Mouse (Mus musculus) liver, embryonic 14.5 days (tissue): ENCODE results near the gene Senp1. TPM values are rescaled to one million over a fixed set of nuclear protein-coding genes. Genes with fewer than 3 reads are reported as not detected.
A peak's percentile ranks its signal among the peaks of the same experiment; 100 is the strongest.

Experiments used
- ATAC-seq: fragments of 200-750 bp; cut with Nextera tagmentation; 2 replicates; pipeline ENCODE4 v1.8.0; 2017; ENCODE audit warnings: moderate number of reproducible peaks, mild to moderate bottlenecking, moderate library complexity; ENCODE audit not compliant: insufficient read depth
- DNase-seq, 3 experiments: peaks; one replicate each; pipeline ENCODE4 v3.0.0-alpha.2; 2012 to 2013; ENCODE audit warnings: low read depth in 3 of 3, low spot score in 3 of 3
- H3K27ac ChIP-seq: fragments of 300-500 bp; sonication (generic); 2 replicates; pipeline ENCODE4 v1.5.1; 2014; ENCODE audit warnings: moderate library complexity, mild to moderate bottlenecking, control low read depth, inconsistent platforms
- H3K27me3 ChIP-seq: fragments of 300-500 bp; sonication (generic); 2 replicates; pipeline ENCODE4 v1.6.1; 2014; ENCODE audit warnings: mild to moderate bottlenecking, low read length, moderate library complexity; ENCODE audit not compliant: control insufficient read depth, insufficient read depth
- H3K36me3 ChIP-seq: fragments of 300-500 bp; sonication (generic); replicated peaks from 2 replicates; pipeline ENCODE4 v1.6.1; 2014; ENCODE audit warnings: low read depth; ENCODE audit not compliant: control insufficient read depth, insufficient read depth
- H3K4me1 ChIP-seq, 2 experiments: fragments of 200-500 bp in 1 of 2; fragments of 300-500 bp in 1 of 2; sonication (generic) in 1 of 2; replicated peaks; 2 replicates each; pipeline ENCODE4 v1.6.1; 2012 to 2014; ENCODE audit warnings: antibody characterized with exemption in 1 of 2, inconsistent platforms in 1 of 2, low read length in 1 of 2; ENCODE audit not compliant: control insufficient read depth in 2 of 2, insufficient read depth in 2 of 2
- H3K4me2 ChIP-seq: fragments of 300-500 bp; sonication (generic); 2 replicates; pipeline ENCODE4 v1.6.1; 2014; ENCODE audit warnings: low read depth, mild to moderate bottlenecking, control low read depth, moderate library complexity
- H3K4me3 ChIP-seq, 2 experiments: fragments of 200-500 bp in 1 of 2; fragments of 300-500 bp in 1 of 2; sonication (generic) in 1 of 2; 2 replicates each; pipeline ENCODE4 v1.5.1; 2012 to 2014; ENCODE audit warnings: low read depth in 2 of 2, low read length in 2 of 2, mild to moderate bottlenecking in 2 of 2, control low read depth in 1 of 2, inconsistent platforms in 1 of 2, moderate library complexity in 1 of 2; ENCODE audit not compliant: insufficient read depth in 1 of 2
- H3K9ac ChIP-seq: fragments of 300-500 bp; sonication (generic); replicated peaks from 2 replicates; pipeline ENCODE4 v1.6.1; 2014; ENCODE audit warnings: mild to moderate bottlenecking, control low read depth, moderate library complexity
- H3K9me3 ChIP-seq: fragments of 300-500 bp; sonication (generic); 2 replicates; pipeline ENCODE4 v1.6.1; 2016; ENCODE audit warnings: low read length, mixed read lengths; ENCODE audit not compliant: control insufficient read depth
- CTCF ChIP-seq: IDR thresholded peaks from 2 replicates; pipeline ENCODE4 v1.5.1; 2016; ENCODE audit warnings: antibody characterized with exemption, low read depth, control low read depth
- EP300 ChIP-seq: IDR thresholded peaks from 2 replicates; pipeline ENCODE4 v1.6.1; 2016; ENCODE audit warnings: antibody characterized with exemption, low read depth
- WGBS: fragments of 180-500 bp; shearing (Covaris S2); extraction: QIAGEN DNeasy Blood & Tissue Kit; methylation state at CpG from one replicate; pipeline ENCODE4 v1.1.7; 2014; ENCODE audit not compliant: insufficient replicate concordance; 5-methylcytosine and 5-hydroxymethylcytosine counted together
- polyA plus RNA-seq, 2 experiments: library from polyadenylated mRNA; depleted of rRNA in 1 of 2; stranded (reverse) in 1 of 2; unstranded in 1 of 2; fragments of >200 nt; fragmentation: Nextera tagmentation in 1 of 2; extraction: Ambion mirVana in 1 of 2; gene quantifications; 2 replicates each; pipeline versions ENCODE4 v1.2.1 to v1.2.3; 2012 to 2014

Senp1 gene
- polyA plus RNA-seq, 2 experiments: 10.7 to 15.3 TPM

DNA sequence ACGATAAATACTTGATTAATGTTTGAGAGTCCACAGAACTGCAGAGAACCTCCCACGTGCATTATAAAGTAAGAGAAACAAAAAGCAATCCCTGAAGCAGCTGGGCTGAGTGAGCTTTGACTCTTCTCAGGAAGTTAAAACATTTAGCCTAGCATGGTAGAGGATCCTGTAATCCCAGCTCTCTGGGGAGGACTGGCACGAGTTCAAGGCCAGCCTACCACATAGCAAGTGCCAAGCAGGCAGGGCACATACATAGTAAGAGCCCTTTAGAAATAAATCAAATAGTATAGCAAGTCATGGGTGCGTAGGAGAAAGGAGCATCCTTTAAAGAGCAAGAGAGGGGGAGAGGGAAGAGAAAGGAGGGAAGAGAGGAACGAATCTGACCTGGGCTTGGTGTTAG lies 27.7 kb downstream of the Senp1 start:
- no peak overlapping the region for H3K9ac ChIP-seq
- no peak overlapping the region for H3K4me2 ChIP-seq
- no peaks in the 10 kb centered on the region for H3K4me1 ChIP-seq
- no peak for TF ChIP-seq EP300
- TF ChIP-seq CTCF: no peak
- DNase-seq (no peak), ATAC-seq (no peak)
- H3K4me3 ChIP-seq: no peak overlapping the region
- H3K27me3 ChIP-seq: no peaks in the 10 kb centered on the region
- H3K9me3 ChIP-seq: no peaks in the 10 kb centered on the region
- H3K36me3 ChIP-seq: peaks cover 59% of the 10 kb centered on the region
- 87% methylated on average over 5 of the region's 5 CpGs for WGBS
- no peak overlapping the region for H3K27ac ChIP-seq

DNA sequence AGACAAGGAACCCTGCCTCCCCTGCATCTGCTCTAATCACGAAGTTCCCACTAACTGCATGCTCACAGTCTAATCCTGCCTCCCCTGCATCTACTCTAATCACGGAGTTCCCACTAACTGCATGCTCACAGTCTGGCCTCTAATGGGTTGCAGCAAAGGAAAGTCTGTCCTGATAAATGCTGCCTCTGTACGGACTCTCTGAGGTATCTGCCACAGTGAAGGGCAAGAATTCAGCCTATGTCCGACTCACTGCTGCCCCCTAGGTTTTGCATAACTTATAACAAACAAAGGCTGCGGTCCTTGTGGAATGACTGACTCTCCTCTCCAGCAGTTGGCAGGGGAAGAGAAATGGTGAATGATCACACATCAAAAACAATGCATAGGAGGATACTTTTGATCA lies 38.3 kb downstream of the Senp1 start:
- no peak overlapping the region for H3K27ac ChIP-seq
- no peak overlapping the region for H3K4me3 ChIP-seq
- no peak overlapping the region for H3K9ac ChIP-seq
- H3K9me3 ChIP-seq: no peaks in the 10 kb centered on the region
- TF ChIP-seq CTCF: peak; percentile 69
- no peak for TF ChIP-seq EP300
- H3K4me2 ChIP-seq: no peak overlapping the region
- H3K27me3 ChIP-seq: no peaks in the 10 kb centered on the region
- peaks cover 34% of the 10 kb centered on the region for H3K36me3 ChIP-seq
- no peak for ATAC-seq
- 49% methylated on average over 5 of the region's 5 CpGs for WGBS
- DNase-seq: peak in 1 of 3 experiments; percentile 9
- H3K4me1 ChIP-seq: no peaks in the 10 kb centered on the region

DNA sequence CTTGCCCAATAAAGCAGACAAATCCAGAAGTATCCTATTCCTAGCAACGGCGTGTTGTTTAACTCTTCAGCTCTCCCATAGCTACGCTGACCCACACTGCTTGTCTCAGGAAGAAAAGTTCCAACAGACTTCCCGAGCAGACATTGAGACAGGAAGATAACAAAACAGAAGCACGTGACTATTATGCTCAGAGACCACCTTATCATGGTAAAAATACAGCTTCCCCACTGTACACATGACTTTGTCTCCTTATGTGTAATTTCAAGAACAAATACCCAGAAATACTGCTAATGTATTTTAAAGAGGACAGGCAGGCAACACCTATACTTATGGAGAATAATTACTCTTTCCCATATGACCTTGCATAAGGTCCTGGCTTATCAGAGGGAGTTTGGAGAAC lies 41.9 kb downstream of the Senp1 start:
- H3K4me1 ChIP-seq: no peaks in the 10 kb centered on the region
- ATAC-seq: no peak
- no peak overlapping the region for H3K4me2 ChIP-seq
- peaks cover 43% of the 10 kb centered on the region for H3K36me3 ChIP-seq
- no peaks in the 10 kb centered on the region for H3K9me3 ChIP-seq
- no peaks in the 10 kb centered on the region for H3K27me3 ChIP-seq
- H3K27ac ChIP-seq: no peak overlapping the region
- H3K9ac ChIP-seq: no peak overlapping the region
- TF ChIP-seq CTCF (no peak), EP300 (no peak)
- H3K4me3 ChIP-seq: no peak overlapping the region
- DNase-seq: no peak
- WGBS: 66% methylated on average over 5 of the region's 5 CpGs

DNA sequence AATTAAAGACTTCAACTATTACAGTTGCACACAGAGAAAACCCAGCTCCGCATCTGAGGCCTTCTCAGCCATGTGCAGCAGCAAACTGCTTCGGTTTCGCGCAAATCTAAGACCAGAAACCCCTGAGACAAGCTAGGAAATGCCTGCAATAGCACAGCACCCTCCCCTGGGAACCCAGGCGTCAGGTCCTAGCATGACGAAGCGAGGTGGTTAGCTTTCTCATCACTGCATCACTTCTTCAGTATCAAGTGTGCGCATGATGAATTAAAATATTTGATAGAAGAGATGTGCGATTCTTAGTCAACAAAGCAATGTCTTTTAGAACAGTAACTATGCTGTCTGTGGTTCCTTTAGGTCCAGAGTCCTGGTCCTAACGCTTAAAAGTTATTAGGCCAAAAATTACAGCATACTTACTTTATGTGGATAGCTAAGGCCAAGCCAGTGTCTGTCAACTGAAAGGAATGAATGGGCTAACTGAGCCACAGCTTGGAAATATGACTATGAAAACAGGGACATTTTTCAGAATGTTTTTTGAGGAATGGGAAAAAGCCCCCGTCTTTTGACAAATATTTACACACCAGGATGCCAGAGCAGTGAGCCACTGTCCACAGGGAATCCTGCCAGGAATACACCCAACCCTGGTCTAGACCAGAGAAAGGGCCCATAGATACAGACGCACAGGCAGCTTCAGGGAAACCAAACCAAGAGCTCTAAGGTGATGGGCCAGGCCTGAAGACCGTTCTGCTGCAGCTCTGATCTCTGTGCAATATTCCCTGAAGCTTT lies 44.4 kb downstream of the Senp1 start:
- Histone ChIP-seq H3K27ac (no peak overlapping the region), H3K4me1 (no peaks in the 10 kb centered on the region), H3K9me3 (no peaks in the 10 kb centered on the region), H3K9ac (no peak overlapping the region), H3K4me3 (no peak overlapping the region), H3K4me2 (no peak overlapping the region), H3K27me3 (no peaks in the 10 kb centered on the region), H3K36me3 (peaks cover 56% of the 10 kb centered on the region)
- DNase-seq (no peak), ATAC-seq (no peak)
- WGBS: 81% methylated on average over 13 of the region's 13 CpGs
- no peak for TF ChIP-seq CTCF
- TF ChIP-seq EP300: no peak

DNA sequence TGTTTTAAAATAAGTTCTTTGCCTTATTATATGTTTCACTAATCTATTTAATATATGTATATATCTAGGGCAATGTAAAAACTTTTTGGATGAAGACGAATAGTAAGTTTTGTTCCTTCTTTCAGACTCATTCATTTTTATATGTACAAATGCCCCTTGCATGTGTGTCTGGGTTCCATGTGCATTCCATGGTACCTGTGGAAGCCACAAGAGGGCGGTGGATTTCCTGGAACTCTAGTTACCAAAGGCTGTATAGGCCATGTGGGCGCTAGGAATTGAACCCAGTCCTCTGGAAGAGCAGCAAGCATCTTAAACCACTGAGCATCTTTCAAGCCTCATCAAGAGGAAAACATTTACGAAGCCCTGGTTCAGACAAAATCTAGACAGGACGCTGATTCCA lies 49.2 kb downstream of the Senp1 start:
- H3K27ac ChIP-seq: no peak overlapping the region
- H3K9ac ChIP-seq: no peak overlapping the region
- ATAC-seq (no peak), DNase-seq (no peak)
- no peak overlapping the region for H3K4me3 ChIP-seq
- 77% methylated on average over 5 of the region's 5 CpGs for WGBS
- H3K4me1 ChIP-seq: no peaks in the 10 kb centered on the region
- no peak overlapping the region for H3K4me2 ChIP-seq
- H3K9me3 ChIP-seq: no peaks in the 10 kb centered on the region
- no peak for TF ChIP-seq EP300
- 0 out of 2 replicates have a peak, but pooled peaks have one; percentile 8 for TF ChIP-seq CTCF
- H3K36me3 ChIP-seq: peaks cover 86% of the 10 kb centered on the region
- no peaks in the 10 kb centered on the region for H3K27me3 ChIP-seq
